Mouse (Mus musculus): Measurements from ENCODE around the gene Kbtbd6.
"Not testable (repeated sequence)": the region's sequence is repeated elsewhere in the genome, so short reads cannot be mapped to it uniquely, and the experiment has no call there.

DNA sequence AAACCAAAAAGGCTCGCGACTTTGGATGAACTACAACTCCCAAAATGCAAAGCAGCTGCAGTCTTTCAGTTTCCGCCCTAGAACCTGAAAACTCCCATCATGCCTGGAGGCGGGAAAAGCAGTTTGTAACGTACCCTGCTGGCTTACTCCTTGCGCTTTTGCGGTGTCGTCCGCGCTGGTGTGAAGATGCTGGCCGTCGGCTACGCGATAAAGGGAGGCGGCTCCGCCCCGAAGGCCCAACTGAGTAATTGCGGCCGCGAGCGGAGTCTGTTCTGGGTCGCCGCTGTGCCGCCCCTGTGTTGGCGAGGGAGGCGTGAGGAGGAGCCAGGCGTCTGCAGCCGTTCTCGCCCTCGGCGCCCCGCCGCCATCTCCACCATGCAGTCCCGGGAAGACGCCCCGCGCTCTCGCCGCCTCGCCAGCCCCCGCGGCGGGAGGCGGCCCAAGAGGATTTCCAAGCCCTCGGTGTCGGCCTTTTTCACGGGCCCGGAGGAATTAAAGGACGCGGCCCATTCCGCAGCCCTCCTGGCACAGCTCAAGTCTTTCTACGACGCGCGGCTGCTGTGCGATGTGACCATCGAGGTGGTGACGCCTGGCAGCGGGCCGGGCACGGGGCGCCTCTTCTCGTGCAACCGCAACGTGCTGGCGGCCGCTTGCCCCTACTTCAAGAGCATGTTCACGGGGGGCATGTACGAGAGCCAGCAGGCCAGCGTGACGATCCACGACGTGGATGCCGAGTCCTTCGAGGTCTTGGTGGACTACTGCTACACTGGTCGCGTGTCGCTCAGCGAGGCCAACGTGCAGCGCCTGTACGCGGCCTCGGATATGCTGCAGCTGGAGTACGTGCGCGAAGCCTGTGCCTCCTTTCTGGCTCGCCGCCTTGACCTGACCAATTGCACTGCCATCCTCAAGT, at the start of gene Kbtbd6:
- not testable (repeated sequence) for TF ChIP-seq POLR2A (IDR thresholded peaks at IDR 0.05; ENCODE audit: insufficient read depth, low read depth, low read length)
- TF ChIP-seq CTCF (IDR thresholded peaks at IDR 0.05) (peak; percentile 8; the same call in 1 of the 2 replicates), EP300 (IDR thresholded peaks at IDR 0.05; ENCODE audit: insufficient read depth, low read depth, low read length) (0 out of 2 replicates have a peak, but pooled peaks have one; percentile 34)
